Mouse (Mus musculus) spleen, adult 2 months (tissue): ENCODE measurements at regions not wholly inside any gene's neighbourhood (a gene's known extent, or its start where the extent isn't known, plus 50 kb on each side); places are given as distances from the start of the nearest gene placed in this dataset.
"Not testable (repeated sequence)": the region's sequence is repeated elsewhere in the genome, so short reads cannot be mapped to it uniquely, and the experiment has no call there.

Experiments
- CTCF ChIP-seq: fragments of 200-500 bp; IDR thresholded peaks from 2 replicates; pipeline ENCODE4 v1.5.1; 2011; ENCODE audit warnings: mild to moderate bottlenecking, inconsistent platforms; ENCODE audit not compliant: insufficient read depth, insufficient read length, insufficient replicate concordance; ENCODE audit errors: extremely low read depth
- POLR2A ChIP-seq: fragments of 200-500 bp; IDR thresholded peaks from 2 replicates; pipeline ENCODE4 v1.6.1; 2011; ENCODE audit warnings: low read depth, low read length, inconsistent platforms

DNA sequence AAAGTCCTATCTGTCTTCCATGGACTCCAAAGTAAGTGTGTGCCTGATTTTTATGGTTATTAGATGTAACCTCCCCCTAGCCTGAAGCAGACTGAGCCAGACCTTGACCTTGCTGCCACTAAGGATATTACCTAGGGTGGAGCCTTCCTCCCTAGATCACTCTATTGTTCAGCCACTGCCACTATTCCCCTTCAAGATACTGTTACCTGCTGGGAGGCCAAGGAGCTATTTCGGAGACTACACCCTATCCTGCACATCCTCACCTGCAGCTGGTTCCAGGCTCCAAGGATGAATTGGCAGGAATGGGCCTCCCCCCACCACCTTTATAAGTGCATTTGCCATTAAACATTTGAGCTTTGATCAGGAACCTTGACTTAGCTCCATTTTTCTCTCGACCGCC, 769.4 kb downstream of the Efna5 start:
- TF ChIP-seq POLR2A, CTCF: not testable (repeated sequence)
